Mouse (Mus musculus) neural tube, embryonic 12.5 days (tissue): Measurements from ENCODE around the gene Agap1. TPM values are rescaled to one million over a fixed set of nuclear protein-coding genes. Genes with fewer than 3 reads are reported as not detected.

ENCODE experiments used
- ATAC-seq: fragments of 200-750 bp; cut with Nextera tagmentation; 2 replicates; pipeline ENCODE4 v1.8.0; 2017; ENCODE audit warnings: low read depth, mild to moderate bottlenecking, moderate TSS enrichment, moderate library complexity; ENCODE audit not compliant: low FRiP score
- H3K27ac ChIP-seq: fragments of 300-500 bp; sonication (generic); 2 replicates; pipeline ENCODE4 v1.5.1; 2016
- H3K27me3 ChIP-seq: fragments of 300-500 bp; sonication (generic); replicated peaks from 2 replicates; pipeline ENCODE4 v1.6.1; 2016; ENCODE audit warnings: mild to moderate bottlenecking
- H3K36me3 ChIP-seq: fragments of 300-500 bp; sonication (generic); 2 replicates; pipeline ENCODE4 v1.6.1; 2016; ENCODE audit warnings: mild to moderate bottlenecking
- H3K4me1 ChIP-seq: fragments of 300-500 bp; sonication (generic); 2 replicates; pipeline ENCODE4 v1.6.1; 2016
- H3K4me2 ChIP-seq: fragments of 300-500 bp; sonication (generic); replicated peaks from 2 replicates; pipeline ENCODE4 v1.6.1; 2016; ENCODE audit warnings: mild to moderate bottlenecking
- H3K4me3 ChIP-seq: fragments of 300-500 bp; sonication (generic); 2 replicates; pipeline ENCODE4 v1.5.1; 2016
- H3K9ac ChIP-seq: fragments of 300-500 bp; sonication (generic); 2 replicates; pipeline ENCODE4 v1.6.1; 2016; ENCODE audit warnings: mild to moderate bottlenecking
- H3K9me3 ChIP-seq: fragments of 300-500 bp; sonication (generic); 2 replicates; pipeline ENCODE4 v1.6.1; 2016; ENCODE audit warnings: mild to moderate bottlenecking
- WGBS: fragments of 180-500 bp; shearing (Covaris S2); methylation state at CpG from one replicate; pipeline ENCODE4 v1.1.7; 2016; 5-methylcytosine and 5-hydroxymethylcytosine counted together
- polyA plus RNA-seq: library from polyadenylated mRNA; unstranded; fragments of >200 nt; fragmentation: Nextera tagmentation; extraction: Ambion mirVana; gene quantifications from 2 replicates; pipeline ENCODE4 v1.2.1, GENCODE M21; 2016

The Agap1 gene
- polyA plus RNA-seq, 1 experiment from 2014 or later = 76.1 TPM

GRCm38 (mm10) chr1:89538163-89538946 is 83.7 kb downstream of the Agap1 start:
- Histone ChIP-seq H3K9ac (no peak overlapping the region), H3K36me3 (no peaks in the 10 kb centered on the region), H3K27ac (no peak overlapping the region), H3K4me1 (peaks cover 64% of the 10 kb centered on the region), H3K4me2 (no peak overlapping the region), H3K4me3 (no peak overlapping the region), H3K9me3 (no peaks in the 10 kb centered on the region), H3K27me3 (no peaks in the 10 kb centered on the region)
- WGBS = 57% methylated on average over 18 of the region's 18 CpGs
- ATAC-seq = no peak

DNA sequence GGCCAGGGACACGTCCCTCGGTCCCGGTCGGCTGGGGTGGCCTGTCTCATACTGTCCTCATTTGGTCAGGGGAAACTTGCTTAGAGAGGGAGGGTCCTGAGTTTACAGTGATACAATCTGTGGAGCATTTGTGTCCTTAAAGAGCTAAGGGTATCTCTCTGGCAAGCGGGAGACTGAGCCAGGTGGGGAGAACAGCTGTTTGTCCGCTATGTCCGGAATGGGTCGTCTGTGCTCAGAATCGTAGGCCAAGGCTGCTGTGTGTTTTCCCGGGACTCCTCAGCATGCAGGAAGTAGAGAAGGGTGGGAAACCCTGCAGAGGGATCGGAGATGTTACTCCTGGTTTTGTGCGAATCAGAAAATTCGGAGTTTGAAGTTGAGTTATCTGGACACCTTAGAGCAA is 84.5 kb downstream of the Agap1 start:
- Histone ChIP-seq H3K9ac (no peak overlapping the region), H3K4me2 (no peak overlapping the region), H3K4me3 (no peak overlapping the region), H3K27me3 (no peaks in the 10 kb centered on the region), H3K9me3 (no peaks in the 10 kb centered on the region), H3K36me3 (no peaks in the 10 kb centered on the region), H3K4me1 (peaks cover 72% of the 10 kb centered on the region), H3K27ac (no peak overlapping the region)
- ATAC-seq = no peak
- 72% methylated on average over 13 of the region's 13 CpGs for WGBS

GRCm38 (mm10) chr1:89541151-89541550 is 86.5 kb downstream of the Agap1 start:
- 0 out of 2 replicates have a peak overlapping the region, but pooled peaks have one; percentile 16 for H3K4me2 ChIP-seq
- H3K9ac ChIP-seq = peak overlapping the region; percentile 33; the same call in 1 of the 2 replicates
- H3K4me3 ChIP-seq = no peak overlapping the region
- peak; percentile 68 for ATAC-seq
- H3K27me3 ChIP-seq = no peaks in the 10 kb centered on the region
- H3K4me1 ChIP-seq = peaks cover 64% of the 10 kb centered on the region
- peak overlapping the region; percentile 67; the same call in 1 of the 2 replicates for H3K27ac ChIP-seq
- no peaks in the 10 kb centered on the region for H3K36me3 ChIP-seq
- H3K9me3 ChIP-seq = no peaks in the 10 kb centered on the region
- 41% methylated on average over 13 of the region's 13 CpGs for WGBS

GRCm38 (mm10) chr1:89542464-89542863 is 87.9 kb downstream of the Agap1 start:
- H3K27ac ChIP-seq = peak overlapping the region; percentile 23; the same call in 1 of the 2 replicates
- H3K36me3 ChIP-seq = no peaks in the 10 kb centered on the region
- peaks cover 70% of the 10 kb centered on the region for H3K4me1 ChIP-seq
- no peak overlapping the region for H3K4me2 ChIP-seq
- H3K9me3 ChIP-seq = no peaks in the 10 kb centered on the region
- no peak overlapping the region for H3K4me3 ChIP-seq
- WGBS = 14% methylated on average over 6 of the region's 6 CpGs
- no peak overlapping the region for H3K9ac ChIP-seq
- ATAC-seq = peak; percentile 59; the same call in 1 of the 2 replicates
- no peaks in the 10 kb centered on the region for H3K27me3 ChIP-seq

- 89% methylated on average over 6 of the region's 6 CpGs for WGBS
- Histone ChIP-seq H3K4me3 (no peak overlapping the region), H3K4me2 (no peak overlapping the region), H3K4me1 (peaks cover 72% of the 10 kb centered on the region), H3K27me3 (no peaks in the 10 kb centered on the region), H3K9me3 (no peaks in the 10 kb centered on the region), H3K36me3 (no peaks in the 10 kb centered on the region), H3K27ac (no peak overlapping the region), H3K9ac (no peak overlapping the region)
- no peak for ATAC-seq
These were observed 88.7 kb downstream of the Agap1 start for GRCm38 (mm10) chr1:89543312-89543711.

GRCm38 (mm10) chr1:89544094-89544493 is 89.5 kb downstream of the Agap1 start:
- peaks cover 72% of the 10 kb centered on the region for H3K4me1 ChIP-seq
- H3K4me2 ChIP-seq = no peak overlapping the region
- H3K27me3 ChIP-seq = no peaks in the 10 kb centered on the region
- no peaks in the 10 kb centered on the region for H3K9me3 ChIP-seq
- ATAC-seq = no peak
- H3K9ac ChIP-seq = no peak overlapping the region
- H3K4me3 ChIP-seq = no peak overlapping the region
- H3K27ac ChIP-seq = no peak overlapping the region
- H3K36me3 ChIP-seq = no peaks in the 10 kb centered on the region
- 89% methylated on average over 4 of the region's 4 CpGs for WGBS

DNA sequence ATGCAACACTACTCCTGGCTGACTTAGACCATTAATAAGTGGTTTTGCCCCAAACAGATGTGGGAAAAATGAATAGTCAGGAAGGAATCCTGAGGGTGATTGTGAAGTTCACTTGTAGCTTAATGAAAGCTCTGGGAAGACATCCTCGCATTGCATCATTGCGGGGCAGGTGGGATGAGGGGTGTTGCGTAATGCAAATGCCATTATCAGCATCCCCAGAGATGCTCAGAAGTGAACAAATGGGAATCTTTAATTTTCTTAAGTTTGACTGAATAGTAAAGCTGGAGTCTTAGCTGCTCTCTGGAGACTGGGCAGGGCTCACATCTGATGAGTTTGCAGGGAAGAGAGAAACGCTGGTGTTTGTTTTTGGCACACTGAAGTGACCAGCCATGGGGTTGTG is 90.5 kb downstream of the Agap1 start:
- H3K4me2 ChIP-seq = no peak overlapping the region
- no peak overlapping the region for H3K4me3 ChIP-seq
- ATAC-seq = no peak
- no peak overlapping the region for H3K27ac ChIP-seq
- 85% methylated on average over 4 of the region's 4 CpGs for WGBS
- no peaks in the 10 kb centered on the region for H3K9me3 ChIP-seq
- H3K9ac ChIP-seq = no peak overlapping the region
- H3K27me3 ChIP-seq = no peaks in the 10 kb centered on the region
- peaks cover 74% of the 10 kb centered on the region for H3K4me1 ChIP-seq
- no peaks in the 10 kb centered on the region for H3K36me3 ChIP-seq

DNA sequence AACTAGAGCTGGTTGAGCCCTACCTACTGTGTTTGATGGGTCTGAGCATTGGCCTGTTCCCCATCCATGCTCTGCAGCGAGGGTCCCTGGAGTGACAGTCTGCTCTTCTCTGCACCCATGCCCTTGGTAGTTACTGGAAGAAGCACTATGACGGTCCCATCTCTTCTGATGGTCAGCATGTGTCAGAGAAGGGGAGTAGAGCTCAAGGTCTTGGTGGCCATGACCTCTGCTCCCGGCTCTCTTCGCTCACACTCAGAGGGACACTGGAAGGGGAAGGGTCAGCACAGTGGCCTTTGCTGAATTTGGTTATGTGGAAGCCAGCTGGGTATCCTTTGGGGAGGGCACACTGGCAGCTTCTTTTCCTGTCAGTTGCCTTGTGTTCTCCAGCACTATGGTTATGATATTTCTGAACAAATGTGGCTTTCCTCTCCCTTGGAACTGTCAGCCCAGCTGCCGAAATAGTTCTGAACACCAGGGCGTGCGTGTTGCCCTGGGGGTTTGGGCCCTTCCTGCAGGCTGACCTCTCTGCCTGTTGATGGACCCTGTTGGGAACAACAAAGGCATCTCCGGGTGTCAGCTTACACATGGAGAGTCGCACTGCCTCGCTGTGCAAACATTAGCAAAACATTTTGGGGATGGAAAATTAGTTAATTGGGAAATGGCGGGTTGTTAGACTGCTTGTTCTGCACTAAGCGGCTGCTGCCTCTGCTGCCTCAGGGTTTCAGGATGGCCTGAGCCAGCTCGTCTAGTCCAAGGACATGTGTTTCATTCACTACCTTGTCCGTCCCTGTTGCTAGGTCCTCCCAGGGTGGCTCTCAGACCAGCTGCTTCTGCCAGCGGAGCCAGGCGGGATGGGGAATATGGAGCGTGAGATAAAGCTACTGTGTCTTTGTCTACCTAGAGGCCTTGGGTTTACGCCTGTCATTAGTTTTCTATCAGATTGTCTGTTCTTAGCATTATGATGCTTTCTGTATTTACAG is 93.2 kb downstream of the Agap1 start:
- Histone ChIP-seq H3K4me3 (no peak overlapping the region), H3K4me2 (no peak overlapping the region), H3K27me3 (no peaks in the 10 kb centered on the region), H3K9ac (no peak overlapping the region), H3K9me3 (no peaks in the 10 kb centered on the region), H3K4me1 (peaks cover 65% of the 10 kb centered on the region), H3K36me3 (no peaks in the 10 kb centered on the region), H3K27ac (no peak overlapping the region)
- WGBS = 43% methylated on average over 18 of the region's 18 CpGs
- no peak for ATAC-seq

GRCm38 (mm10) chr1:89550061-89550869 is 95.7 kb downstream of the Agap1 start:
- no peaks in the 10 kb centered on the region for H3K36me3 ChIP-seq
- H3K4me1 ChIP-seq = peaks cover 53% of the 10 kb centered on the region
- 19% methylated on average over 25 of the region's 25 CpGs for WGBS
- no peaks in the 10 kb centered on the region for H3K9me3 ChIP-seq
- H3K27me3 ChIP-seq = no peaks in the 10 kb centered on the region
- ATAC-seq = peak; percentile 89
- peak overlapping the region; percentile 48 for H3K4me2 ChIP-seq
- H3K9ac ChIP-seq = peak overlapping the region; percentile 43; the same call in 1 of the 2 replicates
- H3K27ac ChIP-seq = peak overlapping the region; percentile 65
- H3K4me3 ChIP-seq = no peak overlapping the region

- no peak for ATAC-seq
These were observed 97.9 kb downstream of the Agap1 start for GRCm38 (mm10) chr1:89552470-89552869.

GRCm38 (mm10) chr1:89553791-89554190 is 99.2 kb downstream of the Agap1 start:
- H3K9ac ChIP-seq = no peak overlapping the region
- H3K36me3 ChIP-seq = no peaks in the 10 kb centered on the region
- H3K4me2 ChIP-seq = no peak overlapping the region
- H3K27ac ChIP-seq = no peak overlapping the region
- no peaks in the 10 kb centered on the region for H3K9me3 ChIP-seq
- 94% methylated on average over 3 of the region's 3 CpGs for WGBS
- no peak overlapping the region for H3K4me3 ChIP-seq
- H3K4me1 ChIP-seq = peaks cover 50% of the 10 kb centered on the region
- no peak for ATAC-seq
- H3K27me3 ChIP-seq = no peaks in the 10 kb centered on the region

More at GRCm38 (mm10) chr1:89552470-89552869, 97.9 kb downstream of the Agap1 start:
- 86% methylated on average over 1 of the region's 1 CpGs for WGBS
- H3K9ac ChIP-seq = no peak overlapping the region
- H3K27ac ChIP-seq = no peak overlapping the region
- H3K36me3 ChIP-seq = no peaks in the 10 kb centered on the region
- H3K4me1 ChIP-seq = peaks cover 60% of the 10 kb centered on the region
- no peaks in the 10 kb centered on the region for H3K27me3 ChIP-seq
- H3K9me3 ChIP-seq = no peaks in the 10 kb centered on the region
- no peak overlapping the region for H3K4me3 ChIP-seq
- no peak overlapping the region for H3K4me2 ChIP-seq
